In genomic region chr17:32284262-32285137, GRCm38 (mm10) we compare ENCODE assay signal across 8 mouse cellular contexts. TPM values are rescaled to one million over a fixed set of nuclear protein-coding genes. Genes with fewer than 3 reads are reported as not detected.
A peak's percentile ranks its signal among the peaks of the same experiment; 100 is the strongest.
DNase-seq lines count a peak whose midpoint lies in the region; ATAC-seq and TF ChIP-seq lines count a peak whose summit lies in the region.

Gene Brd4, minus strand, starts transcription at chr17:32284722.

- H3K9ac ChIP-seq in embryonic facial prominence, embryonic 15.5 days: peak within 1 kb of the TSS; percentile 97
- H3K9ac ChIP-seq in kidney, embryonic 14.5 days (ENCODE audit: low read depth, low read length): peak within 1 kb of the TSS; percentile 98
- peak within 1 kb of the TSS; percentile 97 for H3K9ac ChIP-seq in limb, embryonic 15.5 days

- DNase-seq in 416B (ENCODE audit: low read depth): peak; percentile 84
- DNase-seq in heart, adult 9 months (ENCODE audit: low spot score in 2 of 2): peak; percentile 91 to 94
- peak; percentile 66 to 88 for DNase-seq in monocyte, adult 2 months (ENCODE audit: low read depth in 1 of 2, low spot score in 2 of 2)
- peak; percentile 90 for DNase-seq in spleen, postnatal 36 days (ENCODE audit: low spot score in 2 of 2)

- H3K4me3 ChIP-seq in bone marrow, adult 2 months (replicated peaks; ENCODE audit: control insufficient read depth, low read depth, low read length): peak within 1 kb of the TSS; percentile 87
- peak within 1 kb of the TSS; percentile 98 for H3K4me3 ChIP-seq in embryonic facial prominence, embryonic 15.5 days (replicated peaks)
- peak within 1 kb of the TSS; percentile 97 for H3K4me3 ChIP-seq in kidney, embryonic 14.5 days (ENCODE audit: low read length)
- H3K4me3 ChIP-seq in limb, embryonic 15.5 days: peak within 1 kb of the TSS; percentile 94

- H3K4me2 ChIP-seq in embryonic facial prominence, embryonic 15.5 days (replicated peaks): peak within 1 kb of the TSS; percentile 70
- H3K4me2 ChIP-seq in kidney, embryonic 14.5 days (replicated peaks; ENCODE audit: low read depth, low read length): peak within 1 kb of the TSS; percentile 70
- H3K4me2 ChIP-seq in limb, embryonic 15.5 days: peak within 1 kb of the TSS; percentile 65

- no peaks in the 10 kb centered on the region for H3K36me3 ChIP-seq in embryonic facial prominence, embryonic 15.5 days
- no peaks in the 10 kb centered on the region for H3K36me3 ChIP-seq in kidney, embryonic 14.5 days (ENCODE audit: control insufficient read depth, insufficient read depth, low read length)
- H3K36me3 ChIP-seq in limb, embryonic 15.5 days: no peaks in the 10 kb centered on the region

- TF ChIP-seq POLR2A in bone marrow, adult 2 months (IDR thresholded peaks at IDR 0.05; ENCODE audit: borderline replicate concordance, control insufficient read depth, low read depth, low read length): peak; percentile 87; the same call in 1 of the 2 replicates

- no peaks in the 10 kb centered on the region for H3K27me3 ChIP-seq in embryonic facial prominence, embryonic 15.5 days
- H3K27me3 ChIP-seq in kidney, embryonic 14.5 days (ENCODE audit: control insufficient read depth, insufficient read depth, low read length): no peaks in the 10 kb centered on the region
- no peaks in the 10 kb centered on the region for H3K27me3 ChIP-seq in limb, embryonic 15.5 days

- under 1% methylated on average over 100 of the region's 100 CpGs for WGBS in bone marrow, adult 2 months
- WGBS in embryonic facial prominence, embryonic 15.5 days: under 1% methylated on average over 58 of the region's 100 CpGs
- WGBS in kidney, embryonic 14.5 days: under 1% methylated on average over 49 of the region's 100 CpGs
- WGBS in limb, embryonic 15.5 days: under 1% methylated on average over 83 of the region's 100 CpGs

- ATAC-seq in embryonic facial prominence, embryonic 15.5 days (ENCODE audit: insufficient number of reproducible peaks, low FRiP score, low TSS enrichment, low read depth): peak; percentile 91
- peak; percentile 88 for ATAC-seq in kidney, embryonic 14.5 days (ENCODE audit: low FRiP score, low TSS enrichment)
- peak; percentile 86 for ATAC-seq in limb, embryonic 15.5 days (ENCODE audit: insufficient number of reproducible peaks, low FRiP score, low TSS enrichment, low read depth)

- H3K9me3 ChIP-seq in embryonic facial prominence, embryonic 15.5 days (replicated peaks): no peaks in the 10 kb centered on the region
- no peaks in the 10 kb centered on the region for H3K9me3 ChIP-seq in kidney, embryonic 14.5 days (ENCODE audit: control insufficient read depth, low read length)
- no peaks in the 10 kb centered on the region for H3K9me3 ChIP-seq in limb, embryonic 15.5 days

- peak within 1 kb of the TSS; percentile 100 for H3K27ac ChIP-seq in bone marrow, adult 2 months (ENCODE audit: control insufficient read depth, insufficient read depth, low read depth, low read length, poor library complexity)
- H3K27ac ChIP-seq in embryonic facial prominence, embryonic 15.5 days (replicated peaks): peak within 1 kb of the TSS; percentile 99
- peak within 1 kb of the TSS; percentile 99 for H3K27ac ChIP-seq in kidney, embryonic 14.5 days (ENCODE audit: low read depth, low read length)
- peak within 1 kb of the TSS; percentile 99 for H3K27ac ChIP-seq in limb, embryonic 15.5 days

- TF ChIP-seq CTCF in bone marrow, adult 2 months (IDR thresholded peaks at IDR 0.05; ENCODE audit: control insufficient read depth, insufficient read depth, low read length): no peak

- H3K4me1 ChIP-seq in bone marrow, adult 2 months (ENCODE audit: control insufficient read depth, insufficient read depth, low read length): peaks cover 5% of the 10 kb centered on the region
- H3K4me1 ChIP-seq in embryonic facial prominence, embryonic 15.5 days: peaks cover 24% of the 10 kb centered on the region
- H3K4me1 ChIP-seq in kidney, embryonic 14.5 days (ENCODE audit: control insufficient read depth, insufficient read depth, low read length): peaks cover 24% of the 10 kb centered on the region
- peaks cover 19% of the 10 kb centered on the region for H3K4me1 ChIP-seq in limb, embryonic 15.5 days

RNA-seq across cellular contexts. Expression of gene Brd4, which starts in this region (rescaled TPM):
- polyA plus RNA-seq in bone marrow, adult 2 months (2011; ENCODE audit: insufficient read depth, insufficient read length, low replicate concordance, missing spikeins): 43.6 and 129 TPM in 2 replicates
- polyA plus RNA-seq in embryonic facial prominence, embryonic 15.5 days (2015; fragmentation: Nextera tagmentation; extraction: Ambion mirVana): 92.0 and 113 TPM in 2 replicates
- 94.5 and 132 TPM in 2 replicates for polyA plus RNA-seq in kidney, embryonic 14.5 days (2014; fragmentation: Nextera tagmentation; extraction: Ambion mirVana)
- 78.1 and 81.6 TPM in 2 replicates for polyA plus RNA-seq in limb, embryonic 15.5 days (2015; fragmentation: Nextera tagmentation; extraction: Ambion mirVana)

Comparison
In these comparisons a context has a peak if more than half of its experiments do, and no peak if none do; other contexts are left out.
1. Peak in every context shown above with its lines: DNase-seq, ATAC-seq, H3K4me3 ChIP-seq and H3K27ac ChIP-seq.